Mouse (Mus musculus): ENCODE data around the gene Cep250.

The Cep250 gene

GRCm38 (mm10) chr2:155973348-155973747 is 17.1 kb downstream of the Cep250 start:
- DNase-seq: no peak

- DNase-seq: peak; percentile 75
Observed at GRCm38 (mm10) chr2:155974087-155974731, 18.0 kb downstream of the Cep250 start.

- peak; percentile 68 for DNase-seq
Observed at GRCm38 (mm10) chr2:155979328-155979991, 23.2 kb downstream of the Cep250 start.

- peak; percentile 84 for DNase-seq
Observed at GRCm38 (mm10) chr2:155985776-155986175, 29.5 kb downstream of the Cep250 start.

- DNase-seq: peak; percentile 54
Observed at GRCm38 (mm10) chr2:155987131-155987530, 30.9 kb downstream of the Cep250 start.

- peak; percentile 23 for DNase-seq
Observed at GRCm38 (mm10) chr2:155989085-155989484, 32.8 kb downstream of the Cep250 start.

GRCm38 (mm10) chr2:155991151-155991550 is 34.9 kb downstream of the Cep250 start:
- DNase-seq: no peak

GRCm38 (mm10) chr2:155991863-155992321 is 35.6 kb downstream of the Cep250 start:
- DNase-seq: no peak

GRCm38 (mm10) chr2:156005393-156005792 is 49.1 kb downstream of the Cep250 start:
- peak; percentile 23 for DNase-seq

GRCm38 (mm10) chr2:156007888-156008532 is 51.8 kb downstream of the Cep250 start, which contains the start of the genes 6430550D23Rik and Ergic3:
Gene 6430550D23Rik (minus strand): TSS chr2:156007977.
Gene Ergic3 (plus strand): TSS chr2:156008045.
- peak; percentile 99 for DNase-seq

GRCm38 (mm10) chr2:156018106-156018505 is 61.8 kb downstream of the Cep250 start:
- no peak for DNase-seq

- no peak for DNase-seq
Observed at GRCm38 (mm10) chr2:156021219-156021618, 65.0 kb downstream of the Cep250 start.

- no peak for DNase-seq
Observed at GRCm38 (mm10) chr2:156021765-156022164, 65.5 kb downstream of the Cep250 start.

- no peak for DNase-seq
Observed at GRCm38 (mm10) chr2:156025482-156025881, 69.2 kb downstream of the Cep250 start.

GRCm38 (mm10) chr2:156039390-156039789 is 83.1 kb downstream of the Cep250 start:
- no peak for DNase-seq

GRCm38 (mm10) chr2:156042903-156043302 is 86.6 kb downstream of the Cep250 start:
- DNase-seq: no peak

- peak; percentile 36 for DNase-seq
Observed at GRCm38 (mm10) chr2:156047929-156048328, 91.7 kb downstream of the Cep250 start.

Measured in thymus, postnatal 25 days (tissue).